Mouse (Mus musculus): ENCODE data around the gene Zfr2.
A peak's percentile ranks its signal among the peaks of the same experiment; 100 is the strongest.

The Zfr2 gene

GRCm38 (mm10) chr10:81289278-81289677, 56.3 kb downstream of the Zfr2 start:
- DNase-seq, result peak; percentile 75 to 78

- peak in 1 of 2 experiments; percentile 65 for DNase-seq
These were observed 56.9 kb downstream of the Zfr2 start for GRCm38 (mm10) chr10:81289811-81290210.

GRCm38 (mm10) chr10:81290698-81291460, 57.9 kb downstream of the Zfr2 start:
- peak; percentile 48 to 85 for DNase-seq

GRCm38 (mm10) chr10:81291511-81292104, 58.7 kb downstream of the Zfr2 start, which contains the start of gene Tjp3:
Gene Tjp3 (minus strand): TSS chr10:81291581.
- peak in 1 of 2 experiments; percentile 45 for DNase-seq

- peak; percentile 99 to 100 for DNase-seq
These were observed 59.8 kb downstream of the Zfr2 start, which contains the start of gene Pip5k1c for GRCm38 (mm10) chr10:81292554-81293333. Gene Pip5k1c (plus strand): TSS chr10:81292963.

- no peak for DNase-seq
These were observed 60.5 kb downstream of the Zfr2 start for GRCm38 (mm10) chr10:81293334-81294030.

GRCm38 (mm10) chr10:81294442-81294841, 61.5 kb downstream of the Zfr2 start:
- DNase-seq, result no peak

- DNase-seq, result no peak
These were observed 62.2 kb downstream of the Zfr2 start for GRCm38 (mm10) chr10:81295185-81295584.

GRCm38 (mm10) chr10:81297246-81297645, 64.3 kb downstream of the Zfr2 start:
- no peak for DNase-seq

GRCm38 (mm10) chr10:81297845-81298244, 64.9 kb downstream of the Zfr2 start:
- DNase-seq, result peak; percentile 68 to 90

- DNase-seq, result peak in 1 of 2 experiments; percentile 46
These were observed 65.6 kb downstream of the Zfr2 start for GRCm38 (mm10) chr10:81298369-81299100.

GRCm38 (mm10) chr10:81299585-81300351, 66.8 kb downstream of the Zfr2 start:
- DNase-seq, result peak; percentile 76 to 90

GRCm38 (mm10) chr10:81300352-81300907, 67.5 kb downstream of the Zfr2 start:
- DNase-seq, result peak; percentile 69 to 90

- DNase-seq, result no peak
These were observed 68.4 kb downstream of the Zfr2 start for GRCm38 (mm10) chr10:81301321-81301720.

All from kidney, postnatal 25 days (tissue).